Mouse (Mus musculus) lung, postnatal 0 days (tissue): ENCODE data around the gene Akap7.

Experiments used
- CTCF ChIP-seq: IDR thresholded peaks from 2 replicates; pipeline ENCODE4 v1.5.1; 2016; ENCODE audit warnings: antibody characterized with exemption, mild to moderate bottlenecking
- EP300 ChIP-seq: IDR thresholded peaks from 2 replicates; pipeline ENCODE4 v1.6.1; 2016; ENCODE audit warnings: antibody characterized with exemption, mild to moderate bottlenecking, control low read depth

- no peak for TF ChIP-seq CTCF
- no peak for TF ChIP-seq EP300
These were observed 150.3 kb downstream of the Akap7 start for GRCm38 (mm10) chr10:25157339-25157738.
